Mouse (Mus musculus) liver, embryonic 13.5 days (tissue): ENCODE measurements around the gene Chst13. TPM values are rescaled to one million over a fixed set of nuclear protein-coding genes. Genes with fewer than 3 reads are reported as not detected.

ENCODE experiments used
- polyA plus RNA-seq: library from polyadenylated mRNA; unstranded; fragments of >200 nt; fragmentation: Nextera tagmentation; extraction: Ambion mirVana; gene quantifications from 2 replicates; pipeline ENCODE4 v1.2.1, GENCODE M21; 2015

The Chst13 gene
- polyA plus RNA-seq, 1 experiment from 2014 or later: 17.2 TPM

Other genes starting within 250 kb of the Chst13 start
- gene Vmn1r49, start 246.7 kb downstream of the Chst13 start, polyA plus RNA-seq: not detected in 2 replicates
- not detected in 2 replicates for gene Vmn1r50, start 223.8 kb downstream of the Chst13 start, polyA plus RNA-seq
- not detected in 2 replicates for gene Vmn1r51, start 202.6 kb downstream of the Chst13 start, polyA plus RNA-seq
- not detected in 2 replicates for gene Vmn1r52, start 150.4 kb downstream of the Chst13 start, polyA plus RNA-seq
- gene V1ra8, start 122.4 kb downstream of the Chst13 start, polyA plus RNA-seq: not detected in 2 replicates
- gene Vmn1r53, start 100.7 kb downstream of the Chst13 start, polyA plus RNA-seq: not detected in 2 replicates
- gene Vmn1r54, start 78.9 kb downstream of the Chst13 start, polyA plus RNA-seq: not detected in 2 replicates
- gene BC048671, start 24.0 kb downstream of the Chst13 start, polyA plus RNA-seq: not detected in 2 replicates
- 6.3 and 7.9 TPM in 2 replicates for gene Uroc1, start 8.1 kb upstream of the Chst13 start, polyA plus RNA-seq
- gene Zxdc, start 44.3 kb upstream of the Chst13 start, polyA plus RNA-seq: 2.6 and 2.7 TPM in 2 replicates
- gene Cfap100, start 103.6 kb upstream of the Chst13 start, polyA plus RNA-seq: 0.22 TPM in 1 of 2 replicates, not detected in the other
- 7.8 and 9.1 TPM in 2 replicates for gene Klf15, start 137.4 kb upstream of the Chst13 start, polyA plus RNA-seq
- 12.3 and 13.1 TPM in 2 replicates for gene Aldh1l1, start 161.2 kb upstream of the Chst13 start, polyA plus RNA-seq